Mouse (Mus musculus) thymus, postnatal 0 days (tissue): Measurements from ENCODE around the gene Gpr137. TPM values are rescaled to one million over a fixed set of nuclear protein-coding genes. Genes with fewer than 3 reads are reported as not detected.

Experiments
- DNase-seq: peaks from one replicate; pipeline ENCODE4 v3.0.0-alpha.2; 2015; ENCODE audit warnings: low spot score
- polyA plus RNA-seq: library from polyadenylated mRNA; unstranded; fragments of >200 nt; fragmentation: Nextera tagmentation; extraction: Ambion mirVana; gene quantifications from 2 replicates; pipeline ENCODE4 v1.2.1, GENCODE M21; 2015

Gpr137 gene
- polyA plus RNA-seq, 1 experiment from 2014 or later = 12.3 TPM

- no peak for DNase-seq
These were observed 19.2 kb downstream of the Gpr137 start for GRCm38 (mm10) chr19:6922901-6923735.

GRCm38 (mm10) chr19:6921647-6922567 is 20.4 kb downstream of the Gpr137 start, which contains the start of gene Esrra:
Gene Esrra (minus strand): TSS chr19:6921813.
- DNase-seq = peak; percentile 100

- peak; percentile 69 for DNase-seq
These were observed 21.3 kb downstream of the Gpr137 start for GRCm38 (mm10) chr19:6920741-6921636.

GRCm38 (mm10) chr19:6919876-6920740 is 22.2 kb downstream of the Gpr137 start:
- no peak for DNase-seq

GRCm38 (mm10) chr19:6919431-6919830 is 22.8 kb downstream of the Gpr137 start:
- no peak for DNase-seq

- DNase-seq = no peak
These were observed 24.0 kb downstream of the Gpr137 start for GRCm38 (mm10) chr19:6918321-6918720.

GRCm38 (mm10) chr19:6916496-6916895 is 25.8 kb downstream of the Gpr137 start:
- no peak for DNase-seq

- no peak for DNase-seq
These were observed 27.0 kb downstream of the Gpr137 start for GRCm38 (mm10) chr19:6915276-6915675.

GRCm38 (mm10) chr19:6914540-6914939 is 27.7 kb downstream of the Gpr137 start:
- DNase-seq = no peak

GRCm38 (mm10) chr19:6913991-6914390 is 28.3 kb downstream of the Gpr137 start:
- DNase-seq = no peak

GRCm38 (mm10) chr19:6913036-6913435 is 29.2 kb downstream of the Gpr137 start:
- peak; percentile 52 for DNase-seq

- no peak for DNase-seq
These were observed 29.9 kb downstream of the Gpr137 start for GRCm38 (mm10) chr19:6912205-6912970.

- DNase-seq = no peak
These were observed 30.9 kb downstream of the Gpr137 start for GRCm38 (mm10) chr19:6911101-6912074.

- peak; percentile 43 for DNase-seq
These were observed 32.0 kb downstream of the Gpr137 start for GRCm38 (mm10) chr19:6910306-6910705.

GRCm38 (mm10) chr19:6909507-6910289 is 32.6 kb downstream of the Gpr137 start, which contains the start of the genes Trmt112 and Prdx5:
Gene Trmt112 (plus strand): TSS chr19:6909698.
Gene Prdx5 (minus strand): TSS chr19:6910106.
- DNase-seq = peak; percentile 95

- no peak for DNase-seq
These were observed 33.3 kb downstream of the Gpr137 start for GRCm38 (mm10) chr19:6909021-6909420.
